Mouse (Mus musculus): ENCODE measurements around the gene Pak1ip1. TPM values are rescaled to one million over a fixed set of nuclear protein-coding genes. Genes with fewer than 3 reads are reported as not detected.

Gene Pak1ip1
- total RNA-seq, 2 experiments from 2014 or later: 40.0 to 42.5 TPM

Other genes with a start within 250 kb of the Pak1ip1 start
- gene Gcnt2, start 141.3 kb upstream of the Pak1ip1 start, total RNA-seq (2021): 10 to 100 TPM; 17.3 to 17.7 TPM
- 10 to 100 TPM; 63.8 to 64.2 TPM for gene Tmem14c, start 15.3 kb downstream of the Pak1ip1 start, total RNA-seq (2021)
- gene Mak, start 78.7 kb downstream of the Pak1ip1 start, total RNA-seq (2021): 1 to 10 TPM; 2.6 to 2.9 TPM
- gene Gcm2, start 110.0 kb downstream of the Pak1ip1 start, total RNA-seq (2021): not detected
- under 1 TPM; 0.18 to 0.46 TPM for gene Sycp2l, start 113.3 kb downstream of the Pak1ip1 start, total RNA-seq (2021)
- 10 to 100 TPM; 21.9 to 23.3 TPM for gene Elovl2, start 219.4 kb downstream of the Pak1ip1 start, total RNA-seq (2021)
- gene Smim13, start 248.8 kb downstream of the Pak1ip1 start, total RNA-seq (2021): 100 to 1,000 TPM; 178 to 186 TPM